Mouse (Mus musculus) brain, adult 2 months (tissue): ENCODE results near the gene Dcaf8.

Experiments used
- DNase-seq: peaks from one replicate; pipeline ENCODE4 v3.0.0; 2011; ENCODE audit warnings: low read depth, low spot score

The Dcaf8 gene

GRCm38 (mm10) chr1:172194435-172194834, 46.6 kb downstream of the Dcaf8 start:
- DNase-seq, result no peak

GRCm38 (mm10) chr1:172197146-172197545, 49.3 kb downstream of the Dcaf8 start:
- DNase-seq, result no peak

GRCm38 (mm10) chr1:172197851-172198250, 50.0 kb downstream of the Dcaf8 start:
- peak; percentile 75 for DNase-seq

- DNase-seq, result no peak
Measured at GRCm38 (mm10) chr1:172198316-172198715, 50.4 kb downstream of the Dcaf8 start.

GRCm38 (mm10) chr1:172198996-172199395, 51.1 kb downstream of the Dcaf8 start:
- no peak for DNase-seq

DNA sequence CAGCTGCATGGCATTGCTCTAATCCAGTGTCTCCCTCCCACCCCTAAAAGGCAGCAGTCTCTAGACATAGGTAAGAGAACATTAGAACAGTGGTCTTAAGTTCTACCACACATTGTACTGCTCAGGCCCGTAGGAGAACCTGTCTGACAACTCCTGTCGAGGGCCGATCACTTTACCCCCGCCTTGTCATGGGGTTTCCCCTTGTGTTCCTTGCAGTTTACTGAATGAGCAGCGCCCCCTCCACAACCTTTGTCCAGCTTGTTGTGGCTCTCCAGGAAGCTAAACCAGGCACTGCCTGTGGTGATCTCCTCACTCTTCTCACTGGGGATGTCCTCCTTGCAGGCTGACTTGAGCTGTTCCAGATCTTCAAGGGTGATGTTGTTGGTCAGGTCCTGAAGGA, 52.3 kb downstream of the Dcaf8 start:
- no peak for DNase-seq

DNA sequence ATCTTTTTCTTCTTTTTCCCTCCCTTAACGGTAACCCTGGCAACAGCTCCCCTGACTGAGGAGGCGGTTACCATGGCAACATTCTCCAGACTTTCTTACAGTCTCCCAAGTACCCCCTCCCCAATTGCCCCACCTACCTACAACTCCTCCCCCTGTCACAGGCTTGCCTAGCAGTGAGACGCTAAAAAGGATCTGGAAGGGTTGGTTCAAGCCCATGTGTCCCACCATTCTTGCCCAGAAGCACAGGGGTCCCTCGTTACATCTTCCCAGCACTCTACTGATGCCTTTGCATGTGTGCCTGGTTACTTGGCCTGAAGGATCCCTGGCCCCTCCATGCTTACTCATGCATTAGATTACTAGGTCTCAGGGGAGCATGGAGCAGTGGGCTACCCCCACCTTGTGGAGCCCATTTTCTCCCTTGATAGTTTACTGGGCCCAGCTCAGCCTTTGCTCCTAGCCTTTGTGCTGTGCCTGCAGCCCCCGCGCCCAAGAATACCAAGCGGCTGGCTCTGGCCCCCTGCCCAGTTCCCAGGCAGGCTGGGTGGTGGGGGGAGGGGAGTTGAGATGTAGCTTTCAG, 53.1 kb downstream of the Dcaf8 start:
- peak; percentile 91 for DNase-seq

DNA sequence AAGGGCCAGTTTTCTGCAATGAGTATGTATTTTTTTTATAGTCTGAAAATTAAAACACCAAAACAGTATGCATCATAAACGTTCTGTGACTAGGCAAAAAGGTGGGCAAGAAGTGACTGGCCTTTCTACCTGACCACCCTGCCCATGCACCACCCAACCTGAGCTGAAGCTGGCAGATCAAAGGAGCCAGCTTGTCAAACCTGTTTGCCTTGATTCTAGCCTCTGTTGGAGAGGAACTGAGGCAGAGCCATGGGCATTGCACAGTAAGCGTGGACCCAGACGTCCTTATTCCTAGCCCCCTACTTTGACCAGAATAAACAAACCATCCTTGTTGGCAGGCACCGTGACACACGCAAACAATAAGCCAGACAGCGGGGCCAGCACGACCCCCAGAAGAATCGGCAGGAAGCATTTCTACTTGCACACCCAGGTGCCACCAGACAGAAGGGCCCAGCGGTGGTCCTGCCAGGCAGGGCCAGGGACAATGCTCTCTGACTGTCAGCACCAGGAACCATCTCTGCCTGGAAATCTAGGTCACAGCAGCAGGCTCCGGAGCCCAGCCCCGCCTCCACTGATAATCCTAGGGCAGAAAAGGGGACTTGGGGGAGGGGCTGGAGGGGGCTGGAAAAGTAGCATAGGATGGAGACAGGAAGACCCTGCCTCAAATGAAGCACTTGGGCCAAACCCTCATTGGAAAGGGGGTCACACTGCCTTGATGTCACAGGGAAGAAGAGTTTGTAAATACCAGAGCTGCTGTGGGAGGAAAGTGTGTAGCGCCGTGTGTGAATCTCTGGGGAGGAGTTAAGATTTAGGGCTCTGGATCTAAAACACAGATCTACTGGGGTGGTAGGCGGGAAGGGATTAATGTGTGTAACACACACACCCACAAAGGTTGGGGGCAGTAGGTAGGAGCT, 54.3 kb downstream of the Dcaf8 start:
- DNase-seq, result peak; percentile 92

GRCm38 (mm10) chr1:172202894-172203522, 55.1 kb downstream of the Dcaf8 start:
- DNase-seq, result no peak

DNA sequence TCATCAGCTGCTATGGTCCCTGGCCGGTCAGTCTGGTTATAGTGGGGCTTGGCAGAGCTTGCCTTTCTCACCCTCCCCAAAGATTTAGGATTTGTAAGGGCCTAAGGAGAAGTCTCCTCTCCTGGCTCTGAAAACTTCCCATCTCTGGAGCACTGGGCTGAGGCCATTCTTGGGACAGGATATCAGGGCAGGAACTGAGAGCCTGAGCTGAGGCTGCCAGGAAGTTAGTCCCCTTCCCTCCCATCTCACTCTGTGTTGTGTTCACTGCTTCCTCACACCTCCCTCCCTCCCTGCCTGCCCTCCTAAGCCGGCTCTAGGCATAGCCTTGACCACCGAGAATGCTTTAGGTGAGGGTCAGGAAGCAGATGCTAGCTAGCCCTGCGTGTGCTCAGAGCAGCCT, 55.7 kb downstream of the Dcaf8 start:
- DNase-seq, result no peak

DNA sequence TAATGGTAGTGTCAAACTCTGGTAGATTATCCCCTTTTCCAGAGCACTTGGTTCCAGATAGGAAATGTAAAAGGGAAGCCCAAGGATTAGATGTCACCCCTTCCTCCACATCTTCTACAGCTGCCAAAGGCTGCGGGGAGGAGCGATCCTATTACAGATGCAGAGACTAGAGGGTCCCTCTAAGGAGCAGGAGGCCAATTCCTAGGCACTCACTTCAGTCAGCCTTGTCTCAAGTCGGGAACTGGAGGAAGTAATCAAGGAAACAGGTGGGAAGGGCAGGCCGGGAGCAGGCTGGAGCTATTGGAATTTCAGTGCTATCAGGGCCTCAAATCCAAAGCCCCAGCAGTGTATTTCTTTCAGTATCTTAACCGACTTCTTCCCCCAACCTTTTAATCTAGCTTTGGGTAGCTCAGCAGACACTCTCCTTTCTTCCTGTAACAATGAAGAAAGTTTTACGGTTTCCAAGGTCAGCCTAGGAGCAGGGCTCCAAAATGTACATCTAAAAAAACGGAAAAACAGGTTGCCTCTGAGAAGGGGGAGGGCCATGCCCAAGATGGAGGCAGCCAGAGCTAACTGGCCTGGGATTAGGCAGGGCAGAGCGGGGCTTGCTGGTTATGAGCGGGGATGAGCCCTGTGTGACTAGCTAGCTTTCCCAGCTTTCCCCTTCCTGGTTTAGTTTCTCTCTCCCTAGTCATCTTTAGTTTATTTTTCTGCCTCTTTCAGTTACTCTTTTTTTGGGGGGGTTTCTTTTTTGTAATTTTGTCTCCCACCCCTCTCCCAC, 56.3 kb downstream of the Dcaf8 start:
- no peak for DNase-seq

- DNase-seq, result peak; percentile 79
Measured at GRCm38 (mm10) chr1:172204814-172205740, 57.2 kb downstream of the Dcaf8 start.

DNA sequence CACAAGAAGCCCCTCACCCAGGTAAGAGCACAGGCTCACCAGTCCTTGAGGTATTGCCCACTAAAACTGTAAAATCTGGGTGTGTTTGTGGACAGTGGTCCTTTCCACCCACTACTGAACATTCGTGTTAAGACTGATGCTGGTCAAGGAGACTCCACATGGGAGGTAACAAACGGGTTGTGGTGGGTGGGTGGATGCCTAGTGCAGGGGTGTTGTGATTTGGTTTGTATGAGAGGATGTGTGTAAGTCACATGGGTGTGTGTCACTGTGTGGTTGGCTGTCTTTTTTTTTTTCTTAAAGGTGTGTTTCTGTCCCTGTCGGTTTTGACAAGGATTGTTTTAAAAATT, 57.8 kb downstream of the Dcaf8 start:
- peak; percentile 74 for DNase-seq

- DNase-seq, result peak; percentile 92
Measured at GRCm38 (mm10) chr1:172206141-172206917, 58.4 kb downstream of the Dcaf8 start, which contains the start of gene Pea15a. Pea15a (minus strand) TSS chr1:172206804.

DNA sequence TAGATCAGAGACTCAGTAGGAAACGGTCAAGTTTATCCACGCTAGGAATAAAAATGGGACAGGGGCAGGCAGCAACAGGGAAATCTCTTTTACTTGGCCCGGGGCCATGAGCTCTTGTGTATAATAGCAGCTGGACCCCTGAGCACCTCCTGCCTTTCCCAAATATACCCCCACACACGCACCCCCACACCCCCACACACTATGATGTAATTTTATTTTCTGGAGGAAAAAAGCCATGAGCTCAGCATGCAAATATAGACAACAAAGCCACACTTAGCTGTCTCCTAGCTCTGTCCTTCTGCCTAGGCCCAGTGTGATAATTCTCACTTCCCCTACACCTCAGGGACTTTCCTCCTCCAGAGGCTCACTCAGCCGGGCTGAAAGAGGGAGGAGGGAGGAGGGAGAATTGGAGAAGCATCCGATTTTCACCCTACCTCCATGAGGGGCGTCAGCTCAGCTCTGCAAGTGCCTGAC, 59.3 kb downstream of the Dcaf8 start:
- peak; percentile 74 for DNase-seq

DNA sequence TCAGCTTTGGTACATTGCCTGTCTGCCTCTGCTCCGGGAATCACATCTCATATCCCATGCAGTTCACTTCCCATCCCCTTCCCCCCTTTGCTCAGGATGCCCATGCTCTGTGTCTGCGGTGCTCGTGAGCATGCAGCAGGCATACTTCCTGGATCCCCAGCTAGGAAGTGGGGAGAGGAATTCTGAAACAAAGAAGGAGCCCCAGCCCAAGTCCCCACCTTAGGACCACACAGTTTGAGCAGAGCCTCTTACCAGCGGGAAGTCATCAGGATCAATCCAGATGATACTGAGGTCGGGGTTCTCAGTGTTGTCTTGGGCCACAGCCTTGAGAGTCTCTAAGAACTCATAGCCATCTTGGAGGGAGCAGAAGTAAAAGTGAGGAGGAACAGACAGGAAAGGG, 64.9 kb downstream of the Dcaf8 start:
- DNase-seq, result no peak

GRCm38 (mm10) chr1:172213771-172214170, 65.9 kb downstream of the Dcaf8 start:
- peak; percentile 49 for DNase-seq

DNA sequence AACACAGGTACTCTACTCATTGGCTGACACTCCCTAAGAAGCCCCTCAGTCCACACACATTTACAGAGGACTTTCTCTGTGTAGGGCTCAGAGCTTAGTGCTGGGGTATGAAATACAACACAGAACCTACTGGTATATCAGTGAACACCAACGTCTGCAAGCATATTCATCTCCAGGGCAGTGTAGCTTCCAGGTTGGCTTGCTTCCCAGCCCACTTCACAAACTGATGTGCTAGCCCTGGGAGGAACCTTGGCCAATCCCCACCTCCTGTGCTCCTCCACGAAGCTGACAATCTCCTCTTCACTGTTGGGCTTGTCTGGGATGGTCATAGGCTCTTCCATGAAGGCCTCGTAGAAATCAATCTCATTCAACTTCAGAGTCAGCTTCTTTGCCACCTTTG, 66.9 kb downstream of the Dcaf8 start:
- DNase-seq, result no peak

DNA sequence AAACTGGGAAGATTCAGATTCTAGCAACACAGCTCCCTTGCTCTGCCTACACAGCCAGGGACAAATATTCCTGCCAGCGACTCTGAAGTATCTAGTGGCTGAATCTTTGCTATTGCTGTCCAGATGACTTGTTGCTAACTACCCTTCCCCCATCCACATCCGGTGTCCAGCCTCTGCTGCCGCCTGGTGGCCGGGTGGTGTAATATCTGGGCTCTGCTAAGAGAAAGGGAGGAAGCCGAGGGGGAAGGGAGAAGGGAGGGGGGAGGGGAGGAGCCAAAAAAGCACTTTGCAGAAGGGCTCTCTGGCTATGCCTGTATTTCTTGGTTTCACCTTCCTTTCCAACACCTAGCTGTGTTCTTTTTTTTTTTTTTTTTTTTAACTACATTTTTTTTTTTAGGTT, 69.3 kb downstream of the Dcaf8 start:
- peak; percentile 96 for DNase-seq
